Mouse (Mus musculus): ENCODE measurements at regions not wholly inside any gene's neighbourhood (a gene's known extent, or its start where the extent isn't known, plus 50 kb on each side); places are given as distances from the start of the nearest gene placed in this dataset.

- TF ChIP-seq CTCF (conservative IDR thresholded peaks at IDR 0.05; ENCODE audit: low read length) (no peak), POU5F1 (IDR thresholded peaks at IDR 0.05; ENCODE audit: borderline replicate concordance, low read length) (no peak)
Measured at GRCm38 (mm10) chr17:47163677-47164340, 153.5 kb upstream of the Ubr2 start.
